13 mouse cellular contexts compared by ENCODE assay signal in genomic region chr7:82676834-82677233, GRCm38 (mm10). TPM values are rescaled to one million over a fixed set of nuclear protein-coding genes. Genes with fewer than 3 reads are reported as not detected.
DNase-seq lines count a peak whose midpoint lies in the region; ATAC-seq lines count a peak whose summit lies in the region.
"Had no signal": no experiment of that assay in that cellular context is flagged by ENCODE, and none has a peak within 500 bp of the region (broad histone marks: within the 10 kb centered on the region; RNA-seq: fewer than 3 reads in every experiment).

No protein-coding gene starts in this region.

- no peak overlapping the region for H3K9ac ChIP-seq in embryonic facial prominence, embryonic 11.5 days (replicated peaks; ENCODE audit: low read length)
- H3K9ac ChIP-seq: embryonic facial prominence, embryonic 13.5 days; liver, embryonic 13.5 days; stomach, embryonic 15.5 days had no signal

- no peaks in the 10 kb centered on the region; the same call in 1 of the 2 replicates for H3K36me3 ChIP-seq in embryonic facial prominence, embryonic 11.5 days (replicated peaks; ENCODE audit: control insufficient read depth, insufficient read depth, low read depth, low read length)
- peaks cover 67% of the 10 kb centered on the region for H3K36me3 ChIP-seq in embryonic facial prominence, embryonic 10.5 days (replicated peaks)

- WGBS in embryonic facial prominence, embryonic 11.5 days, result 87% methylated on average over 6 of the region's 6 CpGs
- WGBS in embryonic facial prominence, embryonic 10.5 days, result 90% methylated on average over 6 of the region's 6 CpGs

- no peaks in the 10 kb centered on the region for H3K27me3 ChIP-seq in embryonic facial prominence, embryonic 11.5 days (ENCODE audit: control insufficient read depth, insufficient read depth, low read length)
- no peaks in the 10 kb centered on the region for H3K27me3 ChIP-seq in embryonic facial prominence, embryonic 10.5 days (replicated peaks; ENCODE audit: low read depth, poor library complexity, severe bottlenecking)
- H3K27me3 ChIP-seq: embryonic facial prominence, embryonic 13.5 days; liver, embryonic 13.5 days; stomach, embryonic 15.5 days had no signal

- H3K9me3 ChIP-seq in embryonic facial prominence, embryonic 11.5 days (replicated peaks; ENCODE audit: control insufficient read depth, low read length), result no peaks in the 10 kb centered on the region
- no peaks in the 10 kb centered on the region for H3K9me3 ChIP-seq in embryonic facial prominence, embryonic 10.5 days
- H3K9me3 ChIP-seq: embryonic facial prominence, embryonic 13.5 days; liver, embryonic 13.5 days; stomach, embryonic 15.5 days had no signal

- peak; percentile 40 for DNase-seq in embryonic facial prominence, embryonic 11.5 days (ENCODE audit: low spot score)
- DNase-seq in embryonic facial prominence, embryonic 10.5 days (ENCODE audit: low spot score), result no peak
- DNase-seq in kidney, postnatal 4 days, result peak; percentile 13 to 17
- no peak for DNase-seq in kidney, postnatal 36 days
- peak; percentile 9 for DNase-seq in 3T3-L1 (ENCODE audit: low read depth, low spot score)
- no peak for DNase-seq in thymus, postnatal 10 days (ENCODE audit: low spot score in 2 of 2)
- DNase-seq in left cerebral cortex, adult 11 months (ENCODE audit: low spot score), result no peak
- DNase-seq: B cell, adult 2 months; heart, postnatal 4 days; liver, embryonic 13.5 days had no signal

- no peaks in the 10 kb centered on the region for H3K4me1 ChIP-seq in embryonic facial prominence, embryonic 11.5 days (ENCODE audit: control insufficient read depth, insufficient read depth, low read length)
- no peaks in the 10 kb centered on the region for H3K4me1 ChIP-seq in embryonic facial prominence, embryonic 10.5 days
- H3K4me1 ChIP-seq: liver, embryonic 13.5 days; stomach, embryonic 15.5 days had no signal

- no peak overlapping the region for H3K27ac ChIP-seq in embryonic facial prominence, embryonic 11.5 days (replicated peaks; ENCODE audit: low read depth, low read length)
- H3K27ac ChIP-seq in embryonic facial prominence, embryonic 10.5 days (replicated peaks), result no peak overlapping the region
- H3K27ac ChIP-seq: embryonic facial prominence, embryonic 13.5 days; liver, embryonic 13.5 days; stomach, embryonic 15.5 days had no signal

- no peak overlapping the region for H3K4me3 ChIP-seq in embryonic facial prominence, embryonic 11.5 days (ENCODE audit: low read depth, low read length)
- H3K4me3 ChIP-seq in embryonic facial prominence, embryonic 10.5 days, result no peak overlapping the region
- H3K4me3 ChIP-seq: embryonic facial prominence, embryonic 13.5 days; liver, embryonic 13.5 days; stomach, embryonic 15.5 days had no signal

- no peak for ATAC-seq in embryonic facial prominence, embryonic 11.5 days (replicated peaks; ENCODE audit: insufficient number of reproducible peaks, low FRiP score, low TSS enrichment, low read depth)
- peak; percentile 71 for ATAC-seq in common myeloid progenitor, adult 5-6 weeks (replicated peaks; ENCODE audit: low read depth, poor library complexity, severe bottlenecking)

- no peak overlapping the region for H3K4me2 ChIP-seq in embryonic facial prominence, embryonic 11.5 days (ENCODE audit: low read depth, low read length)
- H3K4me2 ChIP-seq: embryonic facial prominence, embryonic 13.5 days; liver, embryonic 13.5 days; stomach, embryonic 15.5 days had no signal

RNA-seq across cellular contexts. Expression of gene Efl1, which starts 28.4 kb away (rescaled TPM):
- polyA plus RNA-seq in embryonic facial prominence, embryonic 11.5 days (2014; fragmentation: Nextera tagmentation; extraction: Ambion mirVana), result 23.2 and 24.0 TPM in 2 replicates
- polyA plus RNA-seq in embryonic facial prominence, embryonic 10.5 days (2016; fragmentation: Nextera tagmentation; extraction: Ambion mirVana), result 23.1 and 24.0 TPM in 2 replicates
- total RNA-seq in common myeloid progenitor, adult 5-6 weeks (2017), result 25.4 and 28.6 TPM in 2 replicates

RNA-seq across cellular contexts. Expression of gene Saxo2, which starts 28.5 kb away (rescaled TPM):
- polyA plus RNA-seq in embryonic facial prominence, embryonic 11.5 days (2014; fragmentation: Nextera tagmentation; extraction: Ambion mirVana), result 6.0 and 7.0 TPM in 2 replicates
- 3.8 and 6.3 TPM in 2 replicates for polyA plus RNA-seq in embryonic facial prominence, embryonic 10.5 days (2016; fragmentation: Nextera tagmentation; extraction: Ambion mirVana)
- total RNA-seq in common myeloid progenitor, adult 5-6 weeks (2017), result 0.44 and 0.64 TPM in 2 replicates

Comparison
In these comparisons a context has a peak if more than half of its experiments do, and no peak if none do; other contexts are left out.
1. DNase-seq: peak in embryonic facial prominence, embryonic 11.5 days (single experiment), kidney, postnatal 4 days (2 of 2) and 3T3-L1 (single experiment); none in embryonic facial prominence, embryonic 10.5 days (single experiment), kidney, postnatal 36 days (0 of 2), thymus, postnatal 10 days (0 of 2) and left cerebral cortex, adult 11 months (single experiment).